Mouse (Mus musculus) bone marrow macrophage, adult 2 months (primary cell): ENCODE results near the gene Mettl8. TPM values are rescaled to one million over a fixed set of nuclear protein-coding genes. Genes with fewer than 3 reads are reported as not detected.

Experiments
- H3K27ac ChIP-seq: 2 replicates; pipeline ENCODE4 v1.5.1; 2012; ENCODE audit warnings: low read depth, low read length; ENCODE audit not compliant: insufficient read depth
- H3K4me1 ChIP-seq: 2 replicates; pipeline ENCODE4 v1.6.1; 2012; ENCODE audit warnings: low read length; ENCODE audit not compliant: control insufficient read depth, insufficient read depth
- H3K4me3 ChIP-seq: 2 replicates; pipeline ENCODE4 v1.5.1; 2012; ENCODE audit warnings: mild to moderate bottlenecking, low read length, moderate library complexity; ENCODE audit not compliant: insufficient read depth
- CTCF ChIP-seq: IDR thresholded peaks from 2 replicates; pipeline ENCODE4 v1.5.1; 2012; ENCODE audit warnings: low read depth, mild to moderate bottlenecking, low read length, moderate library complexity
- POLR2A ChIP-seq: IDR thresholded peaks from 2 replicates; pipeline ENCODE4 v1.6.1; 2012; ENCODE audit warnings: mild to moderate bottlenecking, low read depth, low read length, borderline replicate concordance
- polyA plus RNA-seq: library from polyadenylated mRNA; stranded (reverse); fragments of >200 nt; gene quantifications from 2 replicates; pipeline ENCODE4 v1.2.4, GENCODE M21; 2012; ENCODE audit not compliant: missing spikeins, insufficient read depth, insufficient read length

Mettl8 gene
- polyA plus RNA-seq, 1 experiment: 12.8 TPM

GRCm38 (mm10) chr2:70967216-70967615 is 88.2 kb downstream of the Mettl8 start:
- Histone ChIP-seq H3K4me3 (no peak overlapping the region), H3K27ac (peak overlapping the region; percentile 91), H3K4me1 (peaks cover 61% of the 10 kb centered on the region)
- TF ChIP-seq POLR2A (no peak), CTCF (no peak)

- Histone ChIP-seq H3K4me3 (peak overlapping the region; percentile 17; the same call in 1 of the 2 replicates), H3K27ac (peak overlapping the region; percentile 92), H3K4me1 (peaks cover 59% of the 10 kb centered on the region)
- TF ChIP-seq POLR2A: no peak
- no peak for TF ChIP-seq CTCF
Observed at GRCm38 (mm10) chr2:70964809-70965208, 90.6 kb downstream of the Mettl8 start.

GRCm38 (mm10) chr2:70962921-70963320 is 92.5 kb downstream of the Mettl8 start:
- H3K27ac ChIP-seq: no peak overlapping the region
- H3K4me3 ChIP-seq: no peak overlapping the region
- peaks cover 45% of the 10 kb centered on the region for H3K4me1 ChIP-seq
- no peak for TF ChIP-seq CTCF
- TF ChIP-seq POLR2A: no peak

GRCm38 (mm10) chr2:70961086-70961941 is 94.1 kb downstream of the Mettl8 start:
- TF ChIP-seq POLR2A (no peak), CTCF (no peak)

GRCm38 (mm10) chr2:70960090-70960489 is 95.3 kb downstream of the Mettl8 start:
- no peak for TF ChIP-seq POLR2A
- TF ChIP-seq CTCF: no peak
- H3K4me3 ChIP-seq: no peak overlapping the region
- no peak overlapping the region for H3K27ac ChIP-seq
- H3K4me1 ChIP-seq: peaks cover 22% of the 10 kb centered on the region

More at GRCm38 (mm10) chr2:70961086-70961941, 94.1 kb downstream of the Mettl8 start:
- H3K4me3 ChIP-seq: no peak overlapping the region
- no peak overlapping the region for H3K27ac ChIP-seq
- H3K4me1 ChIP-seq: peaks cover 33% of the 10 kb centered on the region

GRCm38 (mm10) chr2:70959337-70959736 is 96.0 kb downstream of the Mettl8 start:
- H3K27ac ChIP-seq: no peak overlapping the region
- no peak for TF ChIP-seq CTCF
- TF ChIP-seq POLR2A: no peak
- peaks cover 17% of the 10 kb centered on the region for H3K4me1 ChIP-seq
- no peak overlapping the region for H3K4me3 ChIP-seq

GRCm38 (mm10) chr2:70958536-70958935 is 96.8 kb downstream of the Mettl8 start:
- TF ChIP-seq CTCF: no peak
- TF ChIP-seq POLR2A: no peak
- peaks cover 12% of the 10 kb centered on the region for H3K4me1 ChIP-seq
- no peak overlapping the region for H3K4me3 ChIP-seq
- H3K27ac ChIP-seq: no peak overlapping the region

- Histone ChIP-seq H3K27ac (no peak overlapping the region), H3K4me1 (no peaks in the 10 kb centered on the region), H3K4me3 (no peak overlapping the region)
- TF ChIP-seq POLR2A (no peak), CTCF (no peak)
Observed at GRCm38 (mm10) chr2:70953616-70954015, 101.8 kb downstream of the Mettl8 start.

GRCm38 (mm10) chr2:70951944-70952343 is 103.4 kb downstream of the Mettl8 start:
- TF ChIP-seq CTCF (no peak), POLR2A (no peak)
- Histone ChIP-seq H3K4me1 (0 out of 2 replicates have a peak, but pooled peaks cover 1% of the 10 kb centered on the region), H3K4me3 (no peak overlapping the region), H3K27ac (no peak overlapping the region)

GRCm38 (mm10) chr2:70944511-70945305 is 110.7 kb downstream of the Mettl8 start:
- Histone ChIP-seq H3K4me1 (peaks cover 8% of the 10 kb centered on the region; the same call in 1 of the 2 replicates), H3K27ac (no peak overlapping the region), H3K4me3 (no peak overlapping the region)
- TF ChIP-seq POLR2A (no peak), CTCF (no peak)

GRCm38 (mm10) chr2:70940826-70941225 is 114.6 kb downstream of the Mettl8 start:
- H3K4me1 ChIP-seq: peaks cover 6% of the 10 kb centered on the region; the same call in 1 of the 2 replicates
- no peak for TF ChIP-seq CTCF
- no peak for TF ChIP-seq POLR2A
- no peak overlapping the region for H3K4me3 ChIP-seq
- no peak overlapping the region for H3K27ac ChIP-seq
